Mouse (Mus musculus): ENCODE results near the gene Cox11. TPM values are rescaled to one million over a fixed set of nuclear protein-coding genes. Genes with fewer than 3 reads are reported as not detected.

Cox11 gene
- polyA plus RNA-seq, 1 experiment from 2014 or later = 37.9 TPM

DNA sequence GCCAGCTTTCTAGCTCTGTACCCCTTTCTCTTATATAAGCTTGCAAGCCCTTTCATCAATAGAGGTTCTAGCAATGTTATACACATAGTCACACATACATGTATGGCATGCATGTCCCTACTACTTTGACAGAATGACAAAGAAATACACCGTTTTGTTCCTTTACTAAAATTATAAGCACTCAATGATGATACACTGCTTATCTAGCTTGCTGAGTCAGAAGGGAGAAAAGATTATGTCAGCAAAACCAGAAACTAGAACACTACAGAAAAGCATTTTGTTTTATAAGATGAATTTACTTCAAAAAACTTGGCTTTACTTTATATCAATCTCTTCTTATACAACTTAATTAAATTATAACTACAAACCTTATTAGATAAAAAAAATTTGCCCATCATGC, 12.8 kb upstream of the Cox11 start:
- no peak overlapping the region for H3K4me2 ChIP-seq (replicated peaks; ENCODE audit: low read depth, low read length)
- H3K4me3 ChIP-seq (ENCODE audit: low read length) = no peak overlapping the region
- no peaks in the 10 kb centered on the region for H3K9me3 ChIP-seq (ENCODE audit: low read length)
- no peak overlapping the region for H3K27ac ChIP-seq (ENCODE audit: low read length)
- no peak overlapping the region for H3K9ac ChIP-seq (replicated peaks; ENCODE audit: low read length)
- H3K36me3 ChIP-seq (ENCODE audit: insufficient read depth, low read length) = peaks cover 3% of the 10 kb centered on the region; the same call in 1 of the 2 replicates
- H3K27me3 ChIP-seq (ENCODE audit: insufficient read depth, low read length) = no peaks in the 10 kb centered on the region
- ATAC-seq (ENCODE audit: low FRiP score, low TSS enrichment) = no peak
- H3K4me1 ChIP-seq (ENCODE audit: insufficient read depth, low read length) = no peaks in the 10 kb centered on the region
- 88% methylated on average over 1 of the region's 1 CpGs for WGBS

DNA sequence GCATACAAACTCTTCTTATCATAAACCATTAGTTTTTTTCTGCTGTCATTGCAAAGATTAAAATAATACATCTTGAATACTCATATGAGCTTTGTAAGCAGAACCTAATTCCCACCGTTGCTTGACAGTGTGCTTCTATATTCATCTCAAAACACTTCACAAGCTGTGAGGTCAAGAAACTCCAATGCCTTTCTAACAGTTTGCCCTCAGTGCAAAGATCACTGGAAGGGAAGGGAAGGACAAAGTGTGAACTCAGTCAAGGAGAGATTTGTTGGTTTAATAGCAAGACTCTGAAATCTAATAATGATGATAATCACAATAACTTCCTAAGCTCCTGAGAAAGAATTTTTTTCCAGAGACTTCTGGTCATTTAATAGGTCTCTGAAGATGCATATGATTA, 10.2 kb upstream of the Cox11 start:
- Histone ChIP-seq H3K4me1 (ENCODE audit: insufficient read depth, low read length) (no peaks in the 10 kb centered on the region), H3K9ac (replicated peaks; ENCODE audit: low read length) (no peak overlapping the region), H3K27me3 (ENCODE audit: insufficient read depth, low read length) (no peaks in the 10 kb centered on the region), H3K4me3 (ENCODE audit: low read length) (no peak overlapping the region), H3K9me3 (ENCODE audit: low read length) (no peaks in the 10 kb centered on the region), H3K27ac (ENCODE audit: low read length) (no peak overlapping the region), H3K4me2 (replicated peaks; ENCODE audit: low read depth, low read length) (no peak overlapping the region), H3K36me3 (ENCODE audit: insufficient read depth, low read length) (0 out of 2 replicates have a peak, but pooled peaks cover 2% of the 10 kb centered on the region)
- no peak for ATAC-seq (ENCODE audit: low FRiP score, low TSS enrichment)
- WGBS = 78% methylated on average over 1 of the region's 1 CpGs

DNA sequence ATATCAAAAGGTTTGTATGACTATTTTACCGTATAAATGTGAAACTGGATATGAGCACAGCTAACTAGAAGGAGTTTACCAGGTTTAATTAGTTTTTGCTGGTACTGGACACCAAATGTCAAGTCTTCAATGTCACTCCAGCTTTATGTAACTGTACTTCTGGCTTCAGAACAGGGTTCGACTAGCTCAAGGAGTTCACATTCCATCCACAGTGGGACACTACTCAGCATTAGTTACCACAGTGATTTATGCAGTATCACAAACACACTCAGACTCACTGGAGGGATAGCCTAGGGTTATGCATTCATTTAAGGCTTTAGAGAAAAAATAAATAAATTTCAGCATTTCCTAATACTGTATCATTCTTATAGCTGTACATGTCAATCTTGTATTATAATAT, 5.5 kb upstream of the Cox11 start:
- no peaks in the 10 kb centered on the region for H3K9me3 ChIP-seq (ENCODE audit: low read length)
- H3K4me2 ChIP-seq (replicated peaks; ENCODE audit: low read depth, low read length) = no peak overlapping the region
- 0 out of 2 replicates have a peak, but pooled peaks cover 2% of the 10 kb centered on the region for H3K36me3 ChIP-seq (ENCODE audit: insufficient read depth, low read length)
- no peak overlapping the region for H3K4me3 ChIP-seq (ENCODE audit: low read length)
- WGBS = 75% methylated on average over 2 of the region's 2 CpGs
- H3K27me3 ChIP-seq (ENCODE audit: insufficient read depth, low read length) = no peaks in the 10 kb centered on the region
- no peak overlapping the region for H3K27ac ChIP-seq (ENCODE audit: low read length)
- peaks cover 11% of the 10 kb centered on the region for H3K4me1 ChIP-seq (ENCODE audit: insufficient read depth, low read length)
- H3K9ac ChIP-seq (replicated peaks; ENCODE audit: low read length) = no peak overlapping the region
- ATAC-seq (ENCODE audit: low FRiP score, low TSS enrichment) = no peak

DNA sequence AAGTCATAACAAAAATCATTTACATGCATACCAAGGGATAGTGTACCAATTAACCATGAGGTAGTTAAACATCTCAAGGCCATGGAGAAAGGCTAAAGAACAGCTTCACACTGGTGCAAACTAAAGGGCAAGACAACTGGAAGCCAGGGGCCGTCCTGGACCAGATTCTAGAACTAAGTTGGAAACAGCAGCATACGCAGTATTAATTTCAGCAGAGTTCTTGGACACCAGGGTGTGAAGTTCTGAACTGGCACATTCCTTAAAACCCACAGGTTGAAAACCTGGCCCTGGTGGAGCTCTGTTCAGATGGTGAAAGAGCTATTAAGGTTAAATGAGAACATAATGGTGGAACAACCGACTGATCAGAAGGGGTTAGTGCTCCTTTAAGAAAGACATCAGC, 3.3 kb upstream of the Cox11 start:
- 90% methylated on average over 3 of the region's 3 CpGs for WGBS

DNA sequence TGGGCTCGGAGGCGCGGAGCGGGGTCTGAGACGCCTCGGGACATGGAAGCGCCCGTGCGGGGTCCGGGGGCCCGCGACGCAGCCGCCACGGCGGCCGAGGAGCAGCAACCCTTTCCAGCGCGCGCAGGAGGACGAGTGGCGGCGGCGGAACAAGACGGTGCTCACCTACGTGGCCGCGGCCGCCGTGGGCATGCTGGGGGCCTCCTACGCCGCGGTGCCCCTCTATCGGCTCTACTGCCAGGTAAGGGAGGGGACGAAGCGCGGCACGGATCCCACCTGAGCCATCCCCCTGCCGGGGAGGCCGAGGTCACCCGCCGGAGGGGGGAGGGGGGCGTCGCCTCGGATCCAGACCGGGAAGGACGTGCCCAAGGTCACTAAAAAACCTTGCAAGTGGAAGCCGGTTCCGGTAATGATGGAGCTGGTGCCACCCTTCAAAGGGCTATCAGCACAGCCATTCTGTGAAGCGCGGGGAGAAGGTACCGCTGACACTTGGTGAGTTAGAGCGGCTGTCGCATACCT, 398 bp downstream of the Cox11 start:
- WGBS = under 1% methylated on average over 52 of the region's 54 CpGs
- Histone ChIP-seq H3K27me3 (ENCODE audit: insufficient read depth, low read length) (no peaks in the 10 kb centered on the region), H3K27ac (ENCODE audit: low read length) (peak overlapping the region; percentile 96), H3K4me2 (replicated peaks; ENCODE audit: low read depth, low read length) (peak overlapping the region; percentile 74), H3K4me3 (ENCODE audit: low read length) (peak overlapping the region; percentile 95), H3K9me3 (ENCODE audit: low read length) (no peaks in the 10 kb centered on the region), H3K36me3 (ENCODE audit: insufficient read depth, low read length) (0 out of 2 replicates have a peak, but pooled peaks cover 8% of the 10 kb centered on the region), H3K4me1 (ENCODE audit: insufficient read depth, low read length) (peaks cover 14% of the 10 kb centered on the region), H3K9ac (replicated peaks; ENCODE audit: low read length) (peak overlapping the region; percentile 96)
- peak; percentile 25; the same call in 1 of the 2 replicates for ATAC-seq (ENCODE audit: low FRiP score, low TSS enrichment)

More for the DNA sequence above, 3.3 kb upstream of the Cox11 start:
- no peak overlapping the region for H3K27ac ChIP-seq (ENCODE audit: low read length)
- H3K9ac ChIP-seq (replicated peaks; ENCODE audit: low read length) = no peak overlapping the region
- no peak for ATAC-seq (ENCODE audit: low FRiP score, low TSS enrichment)
- H3K27me3 ChIP-seq (ENCODE audit: insufficient read depth, low read length) = no peaks in the 10 kb centered on the region
- H3K4me2 ChIP-seq (replicated peaks; ENCODE audit: low read depth, low read length) = no peak overlapping the region
- peaks cover 13% of the 10 kb centered on the region for H3K4me1 ChIP-seq (ENCODE audit: insufficient read depth, low read length)
- H3K9me3 ChIP-seq (ENCODE audit: low read length) = no peaks in the 10 kb centered on the region
- H3K36me3 ChIP-seq (ENCODE audit: insufficient read depth, low read length) = 0 out of 2 replicates have a peak, but pooled peaks cover 2% of the 10 kb centered on the region
- H3K4me3 ChIP-seq (ENCODE audit: low read length) = no peak overlapping the region

DNA sequence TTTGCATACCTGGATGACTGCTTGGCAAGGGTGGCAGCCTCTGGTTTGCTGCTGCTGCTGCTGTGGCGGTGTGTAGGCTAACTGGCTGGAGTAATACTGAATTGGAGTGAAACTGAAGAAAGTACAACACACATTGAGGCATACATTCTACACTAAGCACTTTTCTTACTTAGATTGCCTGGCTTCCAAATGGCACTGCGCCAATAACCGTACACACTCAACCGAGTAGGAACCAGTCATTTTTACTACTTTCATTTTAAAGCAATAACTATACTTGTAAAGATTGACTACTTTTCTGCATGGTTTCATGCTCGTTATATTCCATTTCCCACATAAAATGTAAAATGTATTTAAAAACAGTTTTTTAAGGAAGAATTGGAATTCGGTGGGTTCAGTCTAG, 11.8 kb downstream of the Cox11 start:
- no peak overlapping the region for H3K9ac ChIP-seq (replicated peaks; ENCODE audit: low read length)
- no peaks in the 10 kb centered on the region for H3K27me3 ChIP-seq (ENCODE audit: insufficient read depth, low read length)
- H3K4me2 ChIP-seq (replicated peaks; ENCODE audit: low read depth, low read length) = no peak overlapping the region
- peaks cover 34% of the 10 kb centered on the region for H3K36me3 ChIP-seq (ENCODE audit: insufficient read depth, low read length)
- H3K27ac ChIP-seq (ENCODE audit: low read length) = no peak overlapping the region
- ATAC-seq (ENCODE audit: low FRiP score, low TSS enrichment) = no peak
- H3K4me3 ChIP-seq (ENCODE audit: low read length) = no peak overlapping the region
- no peaks in the 10 kb centered on the region for H3K4me1 ChIP-seq (ENCODE audit: insufficient read depth, low read length)
- 81% methylated on average over 6 of the region's 6 CpGs for WGBS
- no peaks in the 10 kb centered on the region for H3K9me3 ChIP-seq (ENCODE audit: low read length)

DNA sequence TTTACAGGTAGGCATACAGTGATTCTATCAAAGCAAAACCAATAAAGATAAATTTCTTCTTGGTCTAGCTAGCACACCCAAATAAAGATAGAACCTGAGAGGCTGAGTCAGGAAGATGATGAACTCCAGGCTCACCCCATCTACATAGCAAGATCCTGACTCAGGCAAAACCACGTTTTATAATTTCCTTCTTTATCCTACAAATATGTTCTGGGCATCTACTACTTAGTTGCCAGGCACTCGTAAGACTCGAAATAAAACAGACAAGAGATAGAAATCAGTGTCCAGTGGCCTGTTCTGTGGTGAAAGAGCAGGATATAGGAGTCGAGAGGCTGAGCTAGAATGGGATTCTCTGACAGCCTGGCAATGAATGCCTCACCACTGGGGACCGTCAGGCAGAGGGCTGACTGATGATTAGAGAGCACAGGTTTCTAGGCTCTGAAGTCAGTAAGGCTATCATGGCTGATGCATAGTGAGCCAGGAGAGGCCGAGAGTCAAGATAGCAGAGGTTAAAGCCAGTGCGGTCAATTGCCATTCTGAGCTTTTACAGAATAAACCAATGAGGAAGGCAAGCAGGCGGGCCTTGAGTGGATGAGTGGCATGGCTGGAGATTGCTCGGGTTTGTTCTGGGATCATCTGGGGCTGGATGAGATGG, 12.4 kb downstream of the Cox11 start:
- WGBS = 80% methylated on average over 9 of the region's 9 CpGs
- H3K9ac ChIP-seq (replicated peaks; ENCODE audit: low read length) = no peak overlapping the region
- H3K36me3 ChIP-seq (ENCODE audit: insufficient read depth, low read length) = peaks cover 30% of the 10 kb centered on the region
- H3K4me3 ChIP-seq (ENCODE audit: low read length) = no peak overlapping the region
- no peak overlapping the region for H3K4me2 ChIP-seq (replicated peaks; ENCODE audit: low read depth, low read length)
- no peaks in the 10 kb centered on the region for H3K4me1 ChIP-seq (ENCODE audit: insufficient read depth, low read length)
- H3K27me3 ChIP-seq (ENCODE audit: insufficient read depth, low read length) = no peaks in the 10 kb centered on the region
- H3K9me3 ChIP-seq (ENCODE audit: low read length) = no peaks in the 10 kb centered on the region
- no peak for ATAC-seq (ENCODE audit: low FRiP score, low TSS enrichment)
- H3K27ac ChIP-seq (ENCODE audit: low read length) = no peak overlapping the region

DNA sequence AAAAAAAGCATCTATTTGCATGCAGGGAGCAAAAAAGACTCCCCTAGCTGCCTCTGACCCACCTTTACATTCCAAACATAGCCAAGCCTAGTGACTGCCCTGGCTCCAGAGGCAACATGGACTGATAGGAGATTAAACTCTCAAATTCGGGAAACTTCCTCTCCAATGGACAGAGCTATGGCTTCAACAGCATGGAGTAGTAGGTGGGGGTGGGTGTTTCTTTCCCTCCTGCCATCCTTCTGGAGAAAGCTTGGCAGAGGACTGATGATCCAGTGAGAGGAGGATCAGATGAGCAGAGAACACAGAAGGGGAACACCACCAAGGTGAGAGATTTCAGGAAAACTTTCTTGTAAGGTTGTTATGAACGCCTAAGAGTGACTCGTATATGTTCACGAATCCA, 14.6 kb downstream of the Cox11 start:
- no peak for ATAC-seq (ENCODE audit: low FRiP score, low TSS enrichment)
- Histone ChIP-seq H3K4me3 (ENCODE audit: low read length) (no peak overlapping the region), H3K36me3 (ENCODE audit: insufficient read depth, low read length) (peaks cover 32% of the 10 kb centered on the region), H3K9me3 (ENCODE audit: low read length) (no peaks in the 10 kb centered on the region), H3K27me3 (ENCODE audit: insufficient read depth, low read length) (no peaks in the 10 kb centered on the region), H3K27ac (ENCODE audit: low read length) (no peak overlapping the region), H3K4me1 (ENCODE audit: insufficient read depth, low read length) (no peaks in the 10 kb centered on the region), H3K9ac (replicated peaks; ENCODE audit: low read length) (no peak overlapping the region), H3K4me2 (replicated peaks; ENCODE audit: low read depth, low read length) (no peak overlapping the region)
- 87% methylated on average over 4 of the region's 4 CpGs for WGBS

DNA sequence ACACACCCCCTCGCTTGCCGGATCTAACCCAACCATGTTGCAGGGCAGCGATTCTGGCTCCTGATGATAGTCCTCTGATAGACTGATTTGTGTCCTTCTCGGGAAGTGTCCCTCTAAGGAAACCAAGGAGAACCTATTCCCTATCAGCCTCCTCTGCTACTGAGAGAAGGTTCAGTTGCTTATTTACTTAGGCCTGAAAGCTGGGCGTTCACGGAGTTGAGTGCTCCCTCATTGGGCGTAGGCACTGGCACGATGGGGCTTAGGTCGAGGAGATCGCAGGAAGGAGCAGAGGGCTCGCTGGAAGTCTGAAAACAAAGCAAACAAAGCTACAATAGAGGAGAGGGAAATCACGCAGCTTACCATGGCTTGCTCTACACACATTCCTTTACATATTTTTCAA, 19.6 kb downstream of the Cox11 start:
- Histone ChIP-seq H3K27me3 (ENCODE audit: insufficient read depth, low read length) (no peaks in the 10 kb centered on the region), H3K36me3 (ENCODE audit: insufficient read depth, low read length) (peaks cover 23% of the 10 kb centered on the region), H3K4me3 (ENCODE audit: low read length) (no peak overlapping the region), H3K9ac (replicated peaks; ENCODE audit: low read length) (no peak overlapping the region), H3K27ac (ENCODE audit: low read length) (no peak overlapping the region), H3K9me3 (ENCODE audit: low read length) (no peaks in the 10 kb centered on the region), H3K4me2 (replicated peaks; ENCODE audit: low read depth, low read length) (no peak overlapping the region), H3K4me1 (ENCODE audit: insufficient read depth, low read length) (no peaks in the 10 kb centered on the region)
- 89% methylated on average over 12 of the region's 12 CpGs for WGBS
- no peak for ATAC-seq (ENCODE audit: low FRiP score, low TSS enrichment)

DNA sequence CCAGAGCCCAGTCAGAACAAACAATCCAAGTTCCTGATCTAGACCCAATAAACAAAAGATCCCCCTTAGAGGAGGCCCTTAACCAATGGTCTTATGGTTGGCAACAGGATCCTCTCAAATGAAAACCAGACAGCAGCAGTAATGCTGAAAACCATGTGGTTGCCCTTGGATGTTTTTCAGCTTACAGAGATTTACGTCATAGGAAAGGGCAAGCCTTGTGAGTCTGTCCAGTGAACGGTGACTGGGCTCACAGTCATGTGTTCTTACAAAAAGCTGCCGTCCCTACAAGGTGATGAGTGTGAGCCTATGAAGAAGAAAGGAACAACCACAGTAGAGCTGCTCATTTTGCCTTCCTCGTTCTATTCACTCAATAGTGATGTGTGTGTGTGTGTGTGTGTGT, 22.7 kb downstream of the Cox11 start:
- Histone ChIP-seq H3K9ac (replicated peaks; ENCODE audit: low read length) (no peak overlapping the region), H3K27me3 (ENCODE audit: insufficient read depth, low read length) (no peaks in the 10 kb centered on the region), H3K4me2 (replicated peaks; ENCODE audit: low read depth, low read length) (no peak overlapping the region), H3K36me3 (ENCODE audit: insufficient read depth, low read length) (peaks cover 15% of the 10 kb centered on the region), H3K4me1 (ENCODE audit: insufficient read depth, low read length) (peaks cover 23% of the 10 kb centered on the region), H3K4me3 (ENCODE audit: low read length) (no peak overlapping the region), H3K9me3 (ENCODE audit: low read length) (no peaks in the 10 kb centered on the region), H3K27ac (ENCODE audit: low read length) (no peak overlapping the region)
- ATAC-seq (ENCODE audit: low FRiP score, low TSS enrichment) = no peak
- 65% methylated on average over 4 of the region's 4 CpGs for WGBS

Data from kidney, embryonic 16.5 days (tissue).